Mouse (Mus musculus) heart, embryonic 16.5 days (tissue): ENCODE data around the gene Med9. TPM values are rescaled to one million over a fixed set of nuclear protein-coding genes. Genes with fewer than 3 reads are reported as not detected.

Experiments used
- ATAC-seq: fragments of 200-750 bp; cut with Nextera tagmentation; replicated peaks from 2 replicates; pipeline ENCODE4 v1.8.0; 2017; ENCODE audit warnings: moderate number of reproducible peaks; ENCODE audit not compliant: insufficient read depth, low FRiP score; ENCODE audit errors: extremely low read depth
- H3K27ac ChIP-seq: fragments of 300-500 bp; sonication (generic); 2 replicates; pipeline ENCODE4 v1.5.1; 2014; ENCODE audit warnings: mild to moderate bottlenecking, low read length, control low read depth, moderate library complexity
- H3K27me3 ChIP-seq: fragments of 300-500 bp; sonication (generic); 2 replicates; pipeline ENCODE4 v1.6.1; 2014; ENCODE audit warnings: low read length, mixed read lengths; ENCODE audit not compliant: control insufficient read depth, insufficient read depth
- H3K36me3 ChIP-seq: fragments of 300-500 bp; sonication (generic); 2 replicates; pipeline ENCODE4 v1.6.1; 2014; ENCODE audit not compliant: control insufficient read depth, insufficient read depth
- H3K4me1 ChIP-seq: fragments of 300-500 bp; sonication (generic); 2 replicates; pipeline ENCODE4 v1.6.1; 2014; ENCODE audit warnings: low read length, mixed read lengths; ENCODE audit not compliant: control insufficient read depth, insufficient read depth
- H3K4me2 ChIP-seq: fragments of 300-500 bp; sonication (generic); 2 replicates; pipeline ENCODE4 v1.6.1; 2014; ENCODE audit warnings: low read depth, mild to moderate bottlenecking, control low read depth, low read length
- H3K4me3 ChIP-seq: fragments of 300-500 bp; sonication (generic); 2 replicates; pipeline ENCODE4 v1.5.1; 2014; ENCODE audit warnings: mild to moderate bottlenecking, control low read depth, low read length
- H3K9ac ChIP-seq: fragments of 300-500 bp; sonication (generic); 2 replicates; pipeline ENCODE4 v1.6.1; 2014; ENCODE audit warnings: low read length, control low read depth
- H3K9me3 ChIP-seq: fragments of 300-500 bp; sonication (generic); replicated peaks from 2 replicates; pipeline ENCODE4 v1.6.1; 2016; ENCODE audit warnings: low read length; ENCODE audit not compliant: control insufficient read depth
- WGBS: fragments of 180-500 bp; shearing (Covaris S2); extraction: QIAGEN DNeasy Blood & Tissue Kit; methylation state at CpG from one replicate; pipeline ENCODE4 v1.1.7; 2014; 5-methylcytosine and 5-hydroxymethylcytosine counted together
- polyA plus RNA-seq: library from polyadenylated mRNA; unstranded; fragments of >200 nt; fragmentation: Nextera tagmentation; extraction: Ambion mirVana; gene quantifications from 2 replicates; pipeline ENCODE4 v1.2.1, GENCODE M21; 2015

Med9 gene
- polyA plus RNA-seq, 1 experiment from 2014 or later = 45.6 TPM

GRCm38 (mm10) chr11:59913702-59914101 lies 34.3 kb upstream of the Med9 start:
- no peak overlapping the region for H3K9ac ChIP-seq
- peaks cover 10% of the 10 kb centered on the region for H3K4me1 ChIP-seq
- no peak overlapping the region for H3K4me2 ChIP-seq
- no peaks in the 10 kb centered on the region for H3K27me3 ChIP-seq
- H3K4me3 ChIP-seq = no peak overlapping the region
- no peaks in the 10 kb centered on the region for H3K36me3 ChIP-seq
- no peak for ATAC-seq
- no peak overlapping the region for H3K27ac ChIP-seq
- 60% methylated on average over 4 of the region's 4 CpGs for WGBS
- no peaks in the 10 kb centered on the region for H3K9me3 ChIP-seq

GRCm38 (mm10) chr11:59918014-59918413 lies 30.0 kb upstream of the Med9 start:
- Histone ChIP-seq H3K27me3 (no peaks in the 10 kb centered on the region), H3K9me3 (no peaks in the 10 kb centered on the region), H3K4me1 (peaks cover 10% of the 10 kb centered on the region), H3K27ac (peak overlapping the region; percentile 52), H3K9ac (0 out of 2 replicates have a peak overlapping the region, but pooled peaks have one; percentile 9), H3K4me3 (no peak overlapping the region), H3K36me3 (no peaks in the 10 kb centered on the region), H3K4me2 (no peak overlapping the region)
- WGBS = 10% methylated on average over 4 of the region's 4 CpGs
- ATAC-seq = peak; percentile 59

- no peak for ATAC-seq
- H3K27ac ChIP-seq = no peak overlapping the region
Measured at GRCm38 (mm10) chr11:59919401-59919800, 28.6 kb upstream of the Med9 start.

GRCm38 (mm10) chr11:59920331-59920730 lies 27.7 kb upstream of the Med9 start:
- Histone ChIP-seq H3K27ac (no peak overlapping the region; the same call in 1 of the 2 replicates), H3K27me3 (no peaks in the 10 kb centered on the region), H3K9me3 (no peaks in the 10 kb centered on the region), H3K36me3 (no peaks in the 10 kb centered on the region), H3K4me1 (peaks cover 10% of the 10 kb centered on the region), H3K9ac (no peak overlapping the region), H3K4me3 (no peak overlapping the region), H3K4me2 (no peak overlapping the region)
- WGBS = 61% methylated on average over 5 of the region's 5 CpGs
- no peak for ATAC-seq

More at GRCm38 (mm10) chr11:59919401-59919800, 28.6 kb upstream of the Med9 start:
- Histone ChIP-seq H3K4me1 (peaks cover 10% of the 10 kb centered on the region), H3K4me2 (no peak overlapping the region), H3K9ac (no peak overlapping the region), H3K36me3 (no peaks in the 10 kb centered on the region), H3K27me3 (no peaks in the 10 kb centered on the region), H3K9me3 (no peaks in the 10 kb centered on the region), H3K4me3 (no peak overlapping the region)
- WGBS = 38% methylated on average over 3 of the region's 3 CpGs

- Histone ChIP-seq H3K27me3 (no peaks in the 10 kb centered on the region), H3K4me3 (no peak overlapping the region), H3K4me2 (no peak overlapping the region), H3K4me1 (peaks cover 8% of the 10 kb centered on the region), H3K9ac (no peak overlapping the region), H3K36me3 (no peaks in the 10 kb centered on the region), H3K27ac (no peak overlapping the region), H3K9me3 (no peaks in the 10 kb centered on the region)
- WGBS = 28% methylated on average over 7 of the region's 7 CpGs
- ATAC-seq = 0 out of 2 replicates have a peak, but pooled peaks have one; percentile 20
Measured at GRCm38 (mm10) chr11:59921265-59921664, 26.7 kb upstream of the Med9 start.

GRCm38 (mm10) chr11:59930031-59930430 lies 18.0 kb upstream of the Med9 start:
- Histone ChIP-seq H3K9me3 (no peaks in the 10 kb centered on the region), H3K27ac (no peak overlapping the region), H3K4me1 (peaks cover 8% of the 10 kb centered on the region; the same call in 1 of the 2 replicates), H3K4me2 (no peak overlapping the region), H3K36me3 (no peaks in the 10 kb centered on the region), H3K4me3 (no peak overlapping the region), H3K9ac (no peak overlapping the region), H3K27me3 (no peaks in the 10 kb centered on the region)
- 74% methylated on average over 4 of the region's 4 CpGs for WGBS
- no peak for ATAC-seq

GRCm38 (mm10) chr11:59932560-59933337 lies 15.3 kb upstream of the Med9 start:
- Histone ChIP-seq H3K27me3 (no peaks in the 10 kb centered on the region), H3K36me3 (no peaks in the 10 kb centered on the region), H3K4me1 (peaks cover 8% of the 10 kb centered on the region; the same call in 1 of the 2 replicates), H3K27ac (no peak overlapping the region), H3K4me2 (no peak overlapping the region), H3K9ac (no peak overlapping the region), H3K9me3 (no peaks in the 10 kb centered on the region), H3K4me3 (no peak overlapping the region)
- 59% methylated on average over 9 of the region's 9 CpGs for WGBS
- no peak for ATAC-seq

GRCm38 (mm10) chr11:59933943-59934342 lies 14.1 kb upstream of the Med9 start:
- no peaks in the 10 kb centered on the region for H3K27me3 ChIP-seq
- no peak overlapping the region for H3K4me2 ChIP-seq
- peak overlapping the region; percentile 8 for H3K9ac ChIP-seq
- 38% methylated on average over 12 of the region's 12 CpGs for WGBS
- H3K36me3 ChIP-seq = no peaks in the 10 kb centered on the region
- H3K27ac ChIP-seq = no peak overlapping the region
- no peak; the same call in 1 of the 2 replicates for ATAC-seq
- no peaks in the 10 kb centered on the region for H3K9me3 ChIP-seq
- peaks cover 8% of the 10 kb centered on the region; the same call in 1 of the 2 replicates for H3K4me1 ChIP-seq
- H3K4me3 ChIP-seq = no peak overlapping the region

- no peak overlapping the region for H3K4me2 ChIP-seq
- no peaks in the 10 kb centered on the region for H3K27me3 ChIP-seq
- H3K4me1 ChIP-seq = peaks cover 12% of the 10 kb centered on the region
- no peak overlapping the region for H3K27ac ChIP-seq
- no peak overlapping the region for H3K9ac ChIP-seq
- no peak for ATAC-seq
- H3K36me3 ChIP-seq = no peaks in the 10 kb centered on the region
- WGBS = 82% methylated on average over 3 of the region's 3 CpGs
- H3K4me3 ChIP-seq = no peak overlapping the region
- no peaks in the 10 kb centered on the region; the same call in 1 of the 2 replicates for H3K9me3 ChIP-seq
Measured at GRCm38 (mm10) chr11:59937023-59937422, 11.0 kb upstream of the Med9 start.
